ENCODE assay signal across 8 mouse cellular contexts in the genomic region with DNA sequence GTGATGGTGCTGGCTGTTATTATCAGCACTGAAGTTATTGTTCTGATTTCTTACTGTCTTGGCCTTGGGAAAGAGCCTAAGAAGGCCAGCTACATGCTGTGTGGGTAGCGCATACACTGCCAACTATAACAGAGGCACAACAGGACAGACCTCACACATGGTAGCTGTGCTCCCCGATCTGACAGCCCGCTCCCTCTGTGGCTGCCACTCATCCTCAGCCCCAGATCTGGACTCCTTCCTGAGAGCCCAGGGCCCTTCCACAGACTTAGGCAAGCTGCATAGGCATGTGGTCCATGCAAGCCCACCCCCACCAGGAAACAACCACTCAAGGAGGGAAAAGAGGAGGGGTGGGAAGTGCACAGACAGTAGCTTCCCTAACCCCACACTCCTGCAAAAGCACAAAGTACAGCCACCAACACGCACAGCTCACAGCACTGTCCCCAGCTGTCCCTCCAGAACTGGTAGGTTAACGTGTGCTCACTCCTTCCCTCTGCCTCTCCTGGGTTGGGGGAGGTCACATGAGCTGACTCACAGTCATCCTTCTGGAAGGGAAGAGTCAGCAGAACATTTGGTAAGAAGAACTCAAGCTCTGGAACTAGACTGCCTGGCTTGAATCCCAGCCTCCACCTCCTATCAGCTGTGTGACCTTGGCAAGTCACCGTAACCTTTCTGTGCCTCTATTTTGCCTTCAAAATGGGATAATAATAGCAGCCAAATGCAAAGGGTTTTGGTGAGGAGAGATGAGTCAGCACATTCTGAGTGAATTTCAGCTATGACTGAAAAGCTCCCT.
A peak's percentile ranks its signal among the peaks of the same experiment; 100 is the strongest.
DNase-seq lines count a peak whose midpoint lies in the region; TF ChIP-seq lines count a peak whose summit lies in the region.

No protein-coding gene starts in this region.

- peak; percentile 60 to 74 for DNase-seq in cerebellum, postnatal 10 days
- DNase-seq in cerebellum, adult 11-12 months: no peak
- peak in 1 of 2 experiments; percentile 48 for DNase-seq in left cerebral cortex, adult 2 months (ENCODE audit: extremely low spot score in 1 of 2, low spot score in 2 of 2)
- DNase-seq in left cerebral cortex, postnatal 10 days (ENCODE audit: extremely low spot score in 1 of 2, low spot score in 2 of 2): no peak
- DNase-seq in lung, postnatal 10 days: peak; percentile 23
- no peak for DNase-seq in natural killer cell, adult 2 months (ENCODE audit: low spot score in 2 of 2)
- DNase-seq in cerebellum, postnatal 4 days (ENCODE audit: low spot score in 2 of 2): no peak

- H3K4me3 ChIP-seq in left cerebral cortex, adult 2 months: no peak overlapping the region
- H3K4me3 ChIP-seq in bone marrow macrophage, adult 2 months (ENCODE audit: insufficient read depth, low read length): no peak overlapping the region

- intact Hi-C loops in left cerebral cortex, adult 2 months (cut with DNase I): loop anchor here (2.0 kb wide), 1 partner anchor 41 kb away; no protein-coding TSS in a partner anchor
- intact Hi-C loops in left cerebral cortex, postnatal 10 days (cut with DNase I): loop anchor here (10.0 kb wide), 1 partner anchor 45 kb away; no protein-coding TSS in a partner anchor

- H3K4me1 ChIP-seq in bone marrow macrophage, adult 2 months (ENCODE audit: control insufficient read depth, insufficient read depth, low read length): peaks cover 49% of the 10 kb centered on the region

- TF ChIP-seq POLR2A in bone marrow macrophage, adult 2 months (IDR thresholded peaks at IDR 0.05; ENCODE audit: borderline replicate concordance, low read depth, low read length): no peak

- H3K27ac ChIP-seq in left cerebral cortex, adult 2 months: peak overlapping the region; percentile 89
- H3K27ac ChIP-seq in bone marrow macrophage, adult 2 months (ENCODE audit: insufficient read depth, low read depth, low read length): peak overlapping the region; percentile 97

- TF ChIP-seq CTCF in left cerebral cortex, adult 2 months (IDR thresholded peaks at IDR 0.05): no peak
- TF ChIP-seq CTCF in bone marrow macrophage, adult 2 months (IDR thresholded peaks at IDR 0.05; ENCODE audit: low read depth, low read length): no peak

Comparison
In these comparisons a context has a peak if more than half of its experiments do, and no peak if none do; other contexts are left out.
1. DNase-seq: peak in cerebellum, postnatal 10 days (2 of 2) and lung, postnatal 10 days (single experiment); none in cerebellum, adult 11-12 months (single experiment), left cerebral cortex, postnatal 10 days (0 of 2), natural killer cell, adult 2 months (0 of 2) and cerebellum, postnatal 4 days (0 of 2).